Mouse (Mus musculus): ENCODE results near the gene Ndufb5. TPM values are rescaled to one million over a fixed set of nuclear protein-coding genes. Genes with fewer than 3 reads are reported as not detected.
A peak's percentile ranks its signal among the peaks of the same experiment; 100 is the strongest.
"Not testable (repeated sequence)": the region's sequence is repeated elsewhere in the genome, so short reads cannot be mapped to it uniquely, and the experiment has no call there.

Ndufb5 gene
- polyA plus RNA-seq (2012; rRNA removed), result 244 and 252 TPM in 2 replicates

- DNase-seq (ENCODE audit: low read depth, low spot score), result peak; percentile 97
- WGBS, result under 1% methylated on average over 62 of the region's 62 CpGs
Measured at GRCm38 (mm10) chr3:32736244-32737171, at the start of gene Ndufb5. Gene Ndufb5 (plus strand): TSS chr3:32736990.

DNA sequence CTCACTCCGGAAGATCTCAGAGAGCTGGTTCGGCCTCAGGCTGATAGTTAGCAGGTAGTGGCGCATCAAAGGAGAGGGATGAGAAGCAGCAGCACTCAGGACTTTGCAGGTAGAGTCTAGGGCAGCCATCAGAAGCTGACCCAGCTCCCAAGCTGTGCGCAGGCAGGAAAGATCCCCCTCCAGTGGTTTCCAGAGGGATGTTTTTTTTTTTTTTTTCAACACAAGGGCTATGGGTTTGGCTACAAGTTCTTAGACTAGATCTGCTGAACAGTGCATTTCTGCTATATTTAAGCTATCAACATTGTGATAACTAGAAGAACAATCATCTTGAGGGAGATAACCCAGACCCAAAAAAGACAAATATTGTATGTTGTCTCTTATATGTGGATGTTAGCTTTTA lies 49.6 kb upstream of the Ndufb5 start:
- 71% methylated on average over 4 of the region's 4 CpGs for WGBS
- no peak for DNase-seq (ENCODE audit: low read depth, low spot score)

GRCm38 (mm10) chr3:32689567-32689999 lies 47.2 kb upstream of the Ndufb5 start:
- 25% methylated on average over 9 of the region's 9 CpGs for WGBS
- no peak for DNase-seq (ENCODE audit: low read depth, low spot score)

- WGBS, result 57% methylated on average over 3 of the region's 3 CpGs
- no peak for DNase-seq (ENCODE audit: low read depth, low spot score)
Measured at GRCm38 (mm10) chr3:32690008-32690407, 46.8 kb upstream of the Ndufb5 start.

DNA sequence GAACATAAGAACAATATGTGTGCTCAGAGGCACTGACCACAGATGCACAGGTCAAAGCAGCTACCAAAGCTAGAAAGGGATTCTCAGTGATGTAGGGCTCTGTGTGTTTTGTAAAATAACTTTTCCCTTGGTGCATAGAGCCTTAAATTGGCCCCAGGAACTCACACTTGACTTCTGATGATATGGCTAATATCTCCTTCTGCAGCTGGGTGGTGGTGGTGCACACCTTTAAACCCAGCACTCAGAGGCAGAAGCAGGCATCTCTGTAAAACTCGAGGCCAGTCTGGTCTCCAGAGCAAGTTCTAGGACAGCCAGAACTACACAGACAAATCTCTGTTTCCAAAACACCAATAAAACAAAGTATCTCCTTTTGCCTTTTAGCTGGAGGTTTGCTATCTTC lies 45.9 kb upstream of the Ndufb5 start:
- no peak for DNase-seq (ENCODE audit: low read depth, low spot score)
- WGBS, result 27% methylated on average over 1 of the region's 1 CpGs

DNA sequence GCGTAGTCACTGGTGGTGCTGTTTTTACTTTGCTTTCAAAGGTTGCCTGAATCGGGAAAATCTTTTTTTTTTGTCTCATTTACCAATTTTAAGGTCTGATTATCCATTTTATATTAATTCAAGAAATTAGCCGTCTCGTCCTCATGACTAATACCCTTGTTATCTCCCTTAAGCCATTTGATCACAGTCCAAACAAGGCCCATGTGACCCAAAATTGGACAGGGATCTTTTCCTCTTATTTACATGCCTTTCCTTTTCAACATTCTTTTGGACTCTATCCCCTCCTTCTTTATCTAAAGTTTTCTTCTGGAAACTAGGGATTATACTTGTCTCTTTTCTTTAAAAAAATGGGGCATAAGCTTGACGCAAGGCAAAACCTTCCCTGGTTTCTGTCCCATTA lies 44.9 kb upstream of the Ndufb5 start:
- 63% methylated on average over 5 of the region's 5 CpGs for WGBS
- DNase-seq (ENCODE audit: low read depth, low spot score), result no peak

- WGBS, result 55% methylated on average over 5 of the region's 5 CpGs
- no peak for DNase-seq (ENCODE audit: low read depth, low spot score)
Measured at GRCm38 (mm10) chr3:32694211-32694610, 42.6 kb upstream of the Ndufb5 start.

- DNase-seq (ENCODE audit: low read depth, low spot score), result no peak
- WGBS, result 59% methylated on average over 12 of the region's 12 CpGs
Measured at GRCm38 (mm10) chr3:32694737-32695582, 41.8 kb upstream of the Ndufb5 start.

GRCm38 (mm10) chr3:32695583-32695980 lies 41.2 kb upstream of the Ndufb5 start:
- DNase-seq (ENCODE audit: low read depth, low spot score), result no peak
- WGBS, result 84% methylated on average over 4 of the region's 4 CpGs

GRCm38 (mm10) chr3:32698228-32698863 lies 38.4 kb upstream of the Ndufb5 start:
- DNase-seq (ENCODE audit: low read depth, low spot score), result peak; percentile 39
- 31% methylated on average over 7 of the region's 7 CpGs for WGBS

DNA sequence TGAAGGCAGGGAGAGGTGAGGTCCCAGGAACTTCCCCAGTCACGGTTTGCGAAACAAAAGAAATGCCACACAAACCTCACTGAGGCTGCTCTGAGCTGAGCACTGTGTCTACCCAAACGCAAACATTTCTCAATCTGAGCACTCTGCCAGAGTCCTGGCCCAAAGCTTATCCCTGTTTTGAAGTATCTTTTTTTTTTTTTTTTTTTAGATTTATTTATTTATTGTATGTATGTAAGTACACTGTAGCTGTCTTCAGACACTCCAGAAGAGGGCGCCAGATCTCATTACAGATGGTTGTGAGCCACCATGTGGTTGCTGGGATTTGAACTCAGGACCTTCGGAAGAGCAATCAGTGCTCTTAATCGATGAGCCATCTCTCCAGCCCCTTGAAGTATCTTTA lies 32.8 kb upstream of the Ndufb5 start:
- WGBS, result 87% methylated on average over 6 of the region's 6 CpGs
- not testable (repeated sequence) for DNase-seq (ENCODE audit: low read depth, low spot score)

GRCm38 (mm10) chr3:32704632-32705031 lies 32.2 kb upstream of the Ndufb5 start:
- WGBS, result 83% methylated on average over 10 of the region's 10 CpGs
- DNase-seq (ENCODE audit: low read depth, low spot score), result not testable (repeated sequence)

- 77% methylated on average over 9 of the region's 9 CpGs for WGBS
- DNase-seq (ENCODE audit: low read depth, low spot score), result not testable (repeated sequence)
Measured at GRCm38 (mm10) chr3:32705647-32706348, 31.0 kb upstream of the Ndufb5 start, which contains the start of gene Actl6a. Gene Actl6a (plus strand): TSS chr3:32706298.

DNA sequence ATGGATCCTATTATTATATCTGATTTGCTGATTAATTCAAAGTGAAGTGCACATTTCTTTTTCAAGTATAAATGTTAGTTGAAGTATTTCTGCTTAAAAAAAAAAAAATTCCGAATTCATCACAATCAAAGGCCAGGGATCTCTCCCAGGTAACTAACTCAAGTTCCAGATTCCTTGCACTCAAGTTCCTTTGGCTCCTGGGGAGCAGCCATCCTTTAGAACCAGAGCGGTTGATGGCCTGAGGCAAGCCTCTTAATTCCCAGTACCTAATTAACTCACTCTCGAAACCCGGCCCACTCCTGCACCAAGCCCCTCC lies 28.8 kb upstream of the Ndufb5 start:
- WGBS, result 2% methylated on average over 4 of the region's 4 CpGs

DNA sequence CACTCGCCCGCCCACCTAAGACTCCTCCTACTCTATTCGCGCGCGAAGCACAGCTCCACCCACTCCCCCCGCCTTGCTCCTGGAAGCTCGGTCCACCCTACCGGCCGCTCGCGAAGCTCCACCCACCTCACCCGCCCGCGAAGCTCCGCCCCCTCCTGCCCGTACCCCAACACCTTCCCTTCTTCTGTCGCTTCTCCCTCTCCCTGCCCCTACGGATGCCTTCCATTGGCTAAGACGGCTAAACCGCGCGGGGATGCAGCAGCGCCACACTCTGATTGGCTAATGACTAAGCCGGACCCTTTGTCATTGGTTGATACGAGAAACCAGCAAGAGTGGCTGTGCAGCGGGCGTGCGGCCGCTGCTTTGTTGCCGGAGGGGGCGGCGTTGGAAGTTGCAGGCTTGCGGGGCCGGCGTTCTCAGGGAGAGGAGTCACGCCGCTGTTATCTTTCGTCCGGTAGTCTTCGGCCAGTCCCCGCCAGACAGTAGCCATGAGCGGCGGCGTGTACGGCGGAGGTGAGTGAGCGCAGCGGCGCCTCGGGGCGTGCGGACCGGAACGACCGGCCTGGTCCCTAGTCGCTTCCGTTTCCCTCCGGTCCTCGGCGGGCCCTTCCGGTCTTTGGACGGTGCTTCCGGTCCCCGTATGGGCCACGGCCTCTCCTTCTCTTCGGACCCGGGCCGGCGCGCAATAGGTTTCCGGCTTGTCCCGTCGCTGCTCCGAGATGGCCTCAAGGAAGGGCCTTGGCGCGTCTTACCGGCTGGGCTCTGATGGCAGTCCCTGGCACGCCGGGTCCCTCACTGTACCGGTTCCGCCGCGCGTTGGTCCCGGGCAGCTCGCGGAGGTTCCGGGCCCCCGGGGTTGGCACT lies 28.2 kb upstream of the Ndufb5 start:
- peak; percentile 96 for DNase-seq (ENCODE audit: low read depth, low spot score)
- under 1% methylated on average over 90 of the region's 90 CpGs for WGBS

More for the DNA sequence above, 28.8 kb upstream of the Ndufb5 start:
- DNase-seq (ENCODE audit: low read depth, low spot score), result no peak

- DNase-seq (ENCODE audit: low read depth, low spot score), result no peak
- WGBS, result 5% methylated on average over 9 of the region's 9 CpGs
Measured at GRCm38 (mm10) chr3:32709388-32709787, 27.4 kb upstream of the Ndufb5 start.

DNA sequence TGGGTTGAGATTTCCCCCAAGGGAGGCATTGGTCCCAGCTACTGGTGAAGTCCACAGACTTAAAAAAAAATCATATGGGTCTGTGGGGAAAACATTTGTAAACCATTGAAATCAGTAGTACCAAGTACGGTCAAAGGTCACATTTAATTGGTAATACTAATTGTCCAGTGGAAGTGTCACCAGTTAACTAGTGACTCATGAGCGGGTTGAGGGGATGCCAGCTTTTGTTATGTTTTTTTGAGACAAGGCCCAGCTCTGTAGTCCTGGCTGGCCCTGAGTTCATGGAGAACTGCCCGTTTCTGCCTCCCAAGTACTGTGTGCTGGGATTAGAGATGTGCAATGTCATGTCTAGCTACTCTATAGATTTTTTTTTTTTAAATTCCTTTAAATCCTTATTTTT lies 23.1 kb upstream of the Ndufb5 start:
- 86% methylated on average over 3 of the region's 3 CpGs for WGBS
- no peak for DNase-seq (ENCODE audit: low read depth, low spot score)

- WGBS, result 96% methylated on average over 6 of the region's 6 CpGs
Measured at GRCm38 (mm10) chr3:32717403-32717802, 19.4 kb upstream of the Ndufb5 start.

More at GRCm38 (mm10) chr3:32717403-32717802, 19.4 kb upstream of the Ndufb5 start:
- not testable (repeated sequence) for DNase-seq (ENCODE audit: low read depth, low spot score)
